Mouse (Mus musculus) ES-E14 (cell line): Measurements from ENCODE around the gene Pik3c2g. TPM values are rescaled to one million over a fixed set of nuclear protein-coding genes. Genes with fewer than 3 reads are reported as not detected.

Experiments
- DNase-seq: peaks from one replicate; pipeline ENCODE4 v3.0.0-alpha.2; 2013; ENCODE audit warnings: low read depth, low spot score
- H3K27ac ChIP-seq: 2 replicates; pipeline ENCODE4 v1.5.1; 2012; ENCODE audit warnings: low read depth, mild to moderate bottlenecking, low read length, moderate library complexity, mixed read lengths; ENCODE audit not compliant: poor library complexity, insufficient read depth, severe bottlenecking
- H3K36me3 ChIP-seq: 2 replicates; pipeline ENCODE4 v1.6.1; 2012; ENCODE audit warnings: mild to moderate bottlenecking, low read length, moderate library complexity, mixed read lengths; ENCODE audit not compliant: control insufficient read depth, poor library complexity, insufficient read depth, severe bottlenecking
- H3K4me1 ChIP-seq, 2 experiments: fragments of 150-350 bp in 1 of 2; sonication (generic) in 1 of 2; 2 replicates each; pipeline ENCODE4 v1.6.1; 2012; ENCODE audit warnings: low read length in 2 of 2, mild to moderate bottlenecking in 1 of 2, mixed read lengths in 1 of 2; ENCODE audit not compliant: control insufficient read depth in 2 of 2, insufficient read depth in 2 of 2, poor library complexity in 1 of 2
- H3K4me3 ChIP-seq, 2 experiments: fragments of 150-350 bp in 1 of 2; sonication (generic) in 1 of 2; 2 replicates each; pipeline ENCODE4 v1.5.1; 2012; ENCODE audit warnings: low read length in 2 of 2, low read depth in 1 of 2, mild to moderate bottlenecking in 1 of 2, mixed read lengths in 1 of 2; ENCODE audit not compliant: insufficient read depth in 1 of 2, poor library complexity in 1 of 2, severe bottlenecking in 1 of 2
- H3K9ac ChIP-seq: 2 replicates; pipeline ENCODE4 v1.6.1; 2012; ENCODE audit warnings: low read depth, mild to moderate bottlenecking, low read length, mixed read lengths; ENCODE audit not compliant: poor library complexity, insufficient read depth, severe bottlenecking
- H3K9me3 ChIP-seq: fragments of 150-350 bp; sonication (generic); 2 replicates; pipeline ENCODE4 v1.6.1; 2012; ENCODE audit warnings: low read depth, mild to moderate bottlenecking, low read length; ENCODE audit not compliant: control insufficient read depth, insufficient read depth
- CHD2 ChIP-seq: IDR thresholded peaks from 2 replicates; pipeline ENCODE4 v1.6.1; 2014; ENCODE audit warnings: mild to moderate bottlenecking, low read depth, low read length, inconsistent platforms
- HCFC1 ChIP-seq: IDR thresholded peaks from 2 replicates; pipeline ENCODE4 v1.6.1; 2012; ENCODE audit warnings: low read length, inconsistent platforms, borderline replicate concordance; ENCODE audit not compliant: insufficient read depth
- MAFK ChIP-seq: IDR thresholded peaks from 2 replicates; pipeline ENCODE4 v1.6.1; 2014; ENCODE audit warnings: mild to moderate bottlenecking, low read depth, low read length, inconsistent platforms; ENCODE audit not compliant: insufficient read depth
- ZC3H11A ChIP-seq: IDR thresholded peaks from 2 replicates; pipeline ENCODE4 v1.6.1; 2012; ENCODE audit warnings: low read depth, mild to moderate bottlenecking, inconsistent platforms, low read length, borderline replicate concordance
- ZNF384 ChIP-seq: IDR thresholded peaks from 2 replicates; pipeline ENCODE4 v1.6.1; 2012; ENCODE audit warnings: low read depth, low read length, inconsistent platforms
- in situ Hi-C, 2 experiments: fragments of 600-800 bp; cut with MboI; formaldehyde crosslinking; loops; one replicate each; pipeline ENCODE4 v1.15.1; 2025; ENCODE audit warnings: low sequenced_read_pairs in 2 of 2, inconsistent platforms in 1 of 2; ENCODE audit not compliant: unreplicated experiment in 2 of 2
- total RNA-seq: library from RNA; depleted of rRNA; stranded (reverse); fragments of 300-350 nt; gene quantifications from 2 replicates; pipeline ENCODE4 v1.2.3, GENCODE M21; 2012

Gene Pik3c2g
- total RNA-seq, 1 experiment: not detected

- H3K9ac ChIP-seq: no peak overlapping the region
- H3K4me3 ChIP-seq: no peak overlapping the region
- no peak for TF ChIP-seq MAFK
- no peak for TF ChIP-seq ZC3H11A
- no peak for TF ChIP-seq CHD2
- TF ChIP-seq HCFC1: no peak
- no peak for TF ChIP-seq ZNF384
- H3K27ac ChIP-seq: no peak overlapping the region
- H3K4me1 ChIP-seq: no peaks in the 10 kb centered on the region
- H3K9me3 ChIP-seq: no peaks in the 10 kb centered on the region
- in situ Hi-C loops: no loop called here
- no peaks in the 10 kb centered on the region for H3K36me3 ChIP-seq
- DNase-seq: no peak
Measured at GRCm38 (mm10) chr6:139878362-139878696, 291.3 kb downstream of the Pik3c2g start.

GRCm38 (mm10) chr6:139882076-139882475, 295.1 kb downstream of the Pik3c2g start:
- H3K9me3 ChIP-seq: no peaks in the 10 kb centered on the region
- no peak overlapping the region for H3K27ac ChIP-seq
- TF ChIP-seq ZNF384: no peak
- no peak for TF ChIP-seq MAFK
- H3K36me3 ChIP-seq: no peaks in the 10 kb centered on the region
- H3K4me1 ChIP-seq: no peaks in the 10 kb centered on the region
- H3K9ac ChIP-seq: no peak overlapping the region
- in situ Hi-C loops: no loop called here
- no peak overlapping the region for H3K4me3 ChIP-seq
- no peak for DNase-seq

GRCm38 (mm10) chr6:139887175-139887574, 300.2 kb downstream of the Pik3c2g start:
- in situ Hi-C loops: no loop called here
- no peak for DNase-seq
- no peak overlapping the region for H3K9ac ChIP-seq

GRCm38 (mm10) chr6:139895637-139896036, 308.6 kb downstream of the Pik3c2g start:
- no peak for DNase-seq
- in situ Hi-C loops: no loop called here
- H3K36me3 ChIP-seq: no peaks in the 10 kb centered on the region
- H3K27ac ChIP-seq: no peak overlapping the region
- no peak for TF ChIP-seq ZNF384
- TF ChIP-seq HCFC1: no peak
- no peak for TF ChIP-seq MAFK
- TF ChIP-seq ZC3H11A: no peak
- no peaks in the 10 kb centered on the region for H3K9me3 ChIP-seq
- H3K4me3 ChIP-seq: no peak overlapping the region
- no peaks in the 10 kb centered on the region for H3K4me1 ChIP-seq
- H3K9ac ChIP-seq: no peak overlapping the region

More at GRCm38 (mm10) chr6:139887175-139887574, 300.2 kb downstream of the Pik3c2g start:
- no peak overlapping the region for H3K4me3 ChIP-seq
- TF ChIP-seq ZC3H11A (no peak), HCFC1 (no peak), MAFK (no peak), ZNF384 (no peak), CHD2 (no peak)
- H3K4me1 ChIP-seq: no peaks in the 10 kb centered on the region
- H3K9me3 ChIP-seq: no peaks in the 10 kb centered on the region
- no peak overlapping the region for H3K27ac ChIP-seq
- H3K36me3 ChIP-seq: no peaks in the 10 kb centered on the region

GRCm38 (mm10) chr6:139899630-139900151, 312.7 kb downstream of the Pik3c2g start:
- Histone ChIP-seq H3K27ac (no peak overlapping the region), H3K9me3 (no peaks in the 10 kb centered on the region), H3K4me3 (no peak overlapping the region), H3K4me1 (no peaks in the 10 kb centered on the region), H3K36me3 (no peaks in the 10 kb centered on the region), H3K9ac (no peak overlapping the region)
- TF ChIP-seq HCFC1 (no peak), ZC3H11A (no peak), CHD2 (no peak), MAFK (no peak), ZNF384 (no peak)
- no peak for DNase-seq
- in situ Hi-C loops: no loop called here
